8 mouse cellular contexts compared by ENCODE assay signal in the genomic region with DNA sequence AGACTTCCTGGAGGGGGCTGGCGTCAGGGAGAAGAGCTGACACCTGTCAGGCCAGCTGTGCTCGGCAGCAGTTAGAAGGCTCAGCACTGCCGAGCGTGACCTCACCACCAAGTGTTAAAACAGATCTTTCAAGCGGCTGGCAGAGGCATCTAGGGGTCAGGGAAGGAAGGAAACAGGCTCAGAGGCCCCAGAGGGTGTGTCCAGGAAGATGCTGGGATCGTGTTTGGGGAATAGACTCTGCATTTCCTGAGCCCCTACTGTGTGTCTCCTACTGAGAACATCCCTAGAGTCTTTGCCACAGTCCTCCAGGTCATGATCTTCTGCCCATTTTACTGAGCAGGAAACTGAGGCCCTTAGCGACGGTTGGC. TPM values are rescaled to one million over a fixed set of nuclear protein-coding genes. Genes with fewer than 3 reads are reported as not detected.
A peak's percentile ranks its signal among the peaks of the same experiment; 100 is the strongest.
DNase-seq lines count a peak whose midpoint lies in the region; ATAC-seq and TF ChIP-seq lines count a peak whose summit lies in the region.

No protein-coding gene starts in this region.

- ATAC-seq in stomach, embryonic 14.5 days (ENCODE audit: insufficient number of reproducible peaks, insufficient read depth, low FRiP score, low read depth): no peak
- no peak for ATAC-seq in stomach, postnatal 0 days (ENCODE audit: low FRiP score, low TSS enrichment)

- peak overlapping the region; percentile 55; the same call in 1 of the 2 replicates for H3K27ac ChIP-seq in stomach, embryonic 14.5 days (ENCODE audit: low read length)
- H3K27ac ChIP-seq in stomach, postnatal 0 days (replicated peaks): no peak overlapping the region
- H3K27ac ChIP-seq in limb, embryonic 10.5 days: peak overlapping the region; percentile 56; the same call in 1 of the 2 replicates

- no peak for DNase-seq in stomach, postnatal 0 days (ENCODE audit: low spot score)
- peak; percentile 49 to 74 for DNase-seq in heart, adult 9 months (ENCODE audit: low spot score in 2 of 2)
- no peak for DNase-seq in limb, embryonic 10.5 days (ENCODE audit: low spot score)
- DNase-seq in spleen, postnatal 4 days (ENCODE audit: low spot score in 2 of 2): peak; percentile 71 to 84
- no peak for DNase-seq in right cerebral cortex, adult 2 months (ENCODE audit: low spot score in 2 of 2)
- DNase-seq in urinary bladder, postnatal 4 days (ENCODE audit: low spot score in 2 of 2): no peak
- DNase-seq in right cerebral cortex, postnatal 14 days: no peak

- peaks cover 46% of the 10 kb centered on the region for H3K4me1 ChIP-seq in stomach, embryonic 14.5 days (ENCODE audit: control insufficient read depth, insufficient read depth, low read length)
- H3K4me1 ChIP-seq in stomach, postnatal 0 days (replicated peaks; ENCODE audit: control insufficient read depth, insufficient read depth): peaks cover 15% of the 10 kb centered on the region; the same call in 1 of the 2 replicates
- H3K4me1 ChIP-seq in limb, embryonic 10.5 days: peaks cover 81% of the 10 kb centered on the region

- H3K9ac ChIP-seq in stomach, embryonic 14.5 days (replicated peaks; ENCODE audit: low read depth, low read length): no peak overlapping the region
- H3K9ac ChIP-seq in stomach, postnatal 0 days (ENCODE audit: low read length): no peak overlapping the region

- H3K4me2 ChIP-seq in stomach, embryonic 14.5 days (replicated peaks; ENCODE audit: low read depth, low read length): 0 out of 2 replicates have a peak overlapping the region, but pooled peaks have one; percentile 7
- H3K4me2 ChIP-seq in stomach, postnatal 0 days (replicated peaks; ENCODE audit: low read depth): no peak overlapping the region

- H3K36me3 ChIP-seq in stomach, embryonic 14.5 days (ENCODE audit: control insufficient read depth, insufficient read depth, low read length): no peaks in the 10 kb centered on the region
- H3K36me3 ChIP-seq in stomach, postnatal 0 days (ENCODE audit: control insufficient read depth, insufficient read depth, low read length): no peaks in the 10 kb centered on the region
- H3K36me3 ChIP-seq in limb, embryonic 10.5 days: peaks cover 22% of the 10 kb centered on the region; the same call in 1 of the 2 replicates

- TF ChIP-seq EP300 in stomach, postnatal 0 days (optimal IDR thresholded peaks at IDR 0.05): no peak

- no peaks in the 10 kb centered on the region for H3K9me3 ChIP-seq in stomach, embryonic 14.5 days (ENCODE audit: control insufficient read depth, low read depth, low read length)
- H3K9me3 ChIP-seq in stomach, postnatal 0 days (ENCODE audit: control insufficient read depth, low read length): no peaks in the 10 kb centered on the region
- H3K9me3 ChIP-seq in limb, embryonic 10.5 days (replicated peaks): no peaks in the 10 kb centered on the region

- WGBS in stomach, embryonic 14.5 days: 35% methylated on average over 8 of the region's 8 CpGs
- WGBS in stomach, postnatal 0 days: 30% methylated on average over 8 of the region's 8 CpGs
- WGBS in limb, embryonic 10.5 days: 41% methylated on average over 8 of the region's 8 CpGs

- H3K27me3 ChIP-seq in stomach, embryonic 14.5 days (ENCODE audit: control insufficient read depth, insufficient read depth, low read length): no peaks in the 10 kb centered on the region
- no peaks in the 10 kb centered on the region for H3K27me3 ChIP-seq in stomach, postnatal 0 days (ENCODE audit: control insufficient read depth, insufficient read depth, low read length)
- H3K27me3 ChIP-seq in limb, embryonic 10.5 days (ENCODE audit: low read depth, poor library complexity, severe bottlenecking): 0 out of 2 replicates have a peak, but pooled peaks cover 8% of the 10 kb centered on the region

- H3K4me3 ChIP-seq in stomach, embryonic 14.5 days (ENCODE audit: low read depth, low read length): no peak overlapping the region
- H3K4me3 ChIP-seq in stomach, postnatal 0 days (ENCODE audit: low read depth, low read length): no peak overlapping the region
- H3K4me3 ChIP-seq in limb, embryonic 10.5 days: no peak overlapping the region

- TF ChIP-seq CTCF in stomach, postnatal 0 days (IDR thresholded peaks at IDR 0.05; ENCODE audit: low read depth): no peak

RNA-seq across cellular contexts. Expression of a gene that starts 5.0 kb away (rescaled TPM):
- polyA plus RNA-seq in stomach, embryonic 14.5 days (2014; fragmentation: Nextera tagmentation; extraction: Ambion mirVana): 3.5 and 4.4 TPM in 2 replicates
- 0.91 and 1.5 TPM in 2 replicates for polyA plus RNA-seq in stomach, postnatal 0 days (2015; fragmentation: Nextera tagmentation; extraction: Ambion mirVana)
- 6.4 and 7.3 TPM in 2 replicates for polyA plus RNA-seq in limb, embryonic 10.5 days (2016; fragmentation: Nextera tagmentation; extraction: Ambion mirVana)

RNA-seq across cellular contexts. Expression of a gene that starts 28.9 kb away (rescaled TPM):
- 5.1 and 5.6 TPM in 2 replicates for polyA plus RNA-seq in stomach, embryonic 14.5 days (2014; fragmentation: Nextera tagmentation; extraction: Ambion mirVana)
- polyA plus RNA-seq in stomach, postnatal 0 days (2015; fragmentation: Nextera tagmentation; extraction: Ambion mirVana): 1.6 and 1.9 TPM in 2 replicates
- polyA plus RNA-seq in limb, embryonic 10.5 days (2016; fragmentation: Nextera tagmentation; extraction: Ambion mirVana): 2.3 and 3.7 TPM in 2 replicates

RNA-seq across cellular contexts. Expression of a gene that starts 33.9 kb away (rescaled TPM):
- polyA plus RNA-seq in stomach, embryonic 14.5 days (2014; fragmentation: Nextera tagmentation; extraction: Ambion mirVana): 384 and 404 TPM in 2 replicates
- 201 and 224 TPM in 2 replicates for polyA plus RNA-seq in stomach, postnatal 0 days (2015; fragmentation: Nextera tagmentation; extraction: Ambion mirVana)
- polyA plus RNA-seq in limb, embryonic 10.5 days (2016; fragmentation: Nextera tagmentation; extraction: Ambion mirVana): 375 and 475 TPM in 2 replicates

Comparison
In these comparisons a context has a peak if more than half of its experiments do, and no peak if none do; other contexts are left out.
1. DNase-seq: peak in heart, adult 9 months (2 of 2) and spleen, postnatal 4 days (2 of 2); none in stomach, postnatal 0 days (single experiment), limb, embryonic 10.5 days (single experiment), right cerebral cortex, adult 2 months (0 of 2), urinary bladder, postnatal 4 days (0 of 2) and right cerebral cortex, postnatal 14 days (single experiment).